Mouse (Mus musculus): Measurements from ENCODE around the gene Asmt. TPM values are rescaled to one million over a fixed set of nuclear protein-coding genes. Genes with fewer than 3 reads are reported as not detected.

The Asmt gene
- total RNA-seq (2012; rRNA removed): not detected in 2 replicates

DNA sequence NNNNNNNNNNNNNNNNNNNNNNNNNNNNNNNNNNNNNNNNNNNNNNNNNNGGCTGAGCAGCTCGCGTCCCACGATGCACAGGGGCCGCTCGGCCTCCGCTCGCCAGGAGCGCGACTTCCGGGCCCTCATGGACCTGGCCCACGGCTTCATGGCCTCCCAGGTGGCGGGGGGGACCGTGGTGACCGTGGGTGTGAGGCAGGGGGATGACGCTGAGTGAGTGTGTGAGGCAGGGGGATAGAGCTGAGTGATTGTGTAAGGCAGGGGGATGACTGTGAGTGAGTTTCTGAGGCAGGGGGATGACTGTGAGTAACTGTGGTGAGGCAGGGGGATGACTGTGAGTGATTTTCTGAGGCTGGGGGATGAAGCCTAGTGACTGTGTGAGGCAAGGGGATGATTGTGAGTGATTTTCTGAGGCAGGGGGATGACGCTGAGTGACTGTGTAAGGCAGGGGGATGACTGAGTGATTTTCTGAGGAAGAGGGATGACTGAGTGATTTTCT lies at the start of gene Asmt:
Asmt (plus strand) TSS at position 51 of the 499 bp plus-strand sequence.
- Histone ChIP-seq H3K9ac (ENCODE audit: insufficient read depth, low read depth, low read length, poor library complexity, severe bottlenecking) (no peak within 1 kb of the TSS), H3K9me3 (ENCODE audit: control insufficient read depth, insufficient read depth, low read depth, low read length) (peaks cover 16% of the 10 kb centered on the region), H3K36me3 (ENCODE audit: control insufficient read depth, insufficient read depth, low read length, poor library complexity, severe bottlenecking) (peaks cover 15% of the 10 kb centered on the region; the same call in 1 of the 2 replicates), H3K4me1 (ENCODE audit: control insufficient read depth in 2 of 2, insufficient read depth in 2 of 2, low read length in 2 of 2, poor library complexity in 1 of 2) (no peaks in the 10 kb centered on the region), H3K27ac (ENCODE audit: insufficient read depth, low read depth, low read length, poor library complexity, severe bottlenecking) (peak within 1 kb of the TSS; percentile 2; the same call in 1 of the 2 replicates), H3K4me3 (ENCODE audit: insufficient read depth in 1 of 2, low read depth in 1 of 2, low read length in 2 of 2, poor library complexity in 1 of 2, severe bottlenecking in 1 of 2) (no peak within 1 kb of the TSS)
- in situ Hi-C loops (cut with MboI; ENCODE audit: low sequenced_read_pairs in 2 of 2, unreplicated experiment in 2 of 2): no loop called here
- TF ChIP-seq CHD2 (IDR thresholded peaks at IDR 0.05; ENCODE audit: low read depth, low read length): no peak
- no peak for TF ChIP-seq HCFC1 (IDR thresholded peaks at IDR 0.05; ENCODE audit: borderline replicate concordance, insufficient read depth, low read length)
- TF ChIP-seq MAFK (IDR thresholded peaks at IDR 0.05; ENCODE audit: insufficient read depth, low read depth, low read length): no peak
- TF ChIP-seq ZC3H11A (IDR thresholded peaks at IDR 0.05; ENCODE audit: borderline replicate concordance, low read depth, low read length): no peak
- TF ChIP-seq ZNF384 (IDR thresholded peaks at IDR 0.05; ENCODE audit: low read depth, low read length): no peak
- DNase-seq (ENCODE audit: low read depth, low spot score): no peak

DNA sequence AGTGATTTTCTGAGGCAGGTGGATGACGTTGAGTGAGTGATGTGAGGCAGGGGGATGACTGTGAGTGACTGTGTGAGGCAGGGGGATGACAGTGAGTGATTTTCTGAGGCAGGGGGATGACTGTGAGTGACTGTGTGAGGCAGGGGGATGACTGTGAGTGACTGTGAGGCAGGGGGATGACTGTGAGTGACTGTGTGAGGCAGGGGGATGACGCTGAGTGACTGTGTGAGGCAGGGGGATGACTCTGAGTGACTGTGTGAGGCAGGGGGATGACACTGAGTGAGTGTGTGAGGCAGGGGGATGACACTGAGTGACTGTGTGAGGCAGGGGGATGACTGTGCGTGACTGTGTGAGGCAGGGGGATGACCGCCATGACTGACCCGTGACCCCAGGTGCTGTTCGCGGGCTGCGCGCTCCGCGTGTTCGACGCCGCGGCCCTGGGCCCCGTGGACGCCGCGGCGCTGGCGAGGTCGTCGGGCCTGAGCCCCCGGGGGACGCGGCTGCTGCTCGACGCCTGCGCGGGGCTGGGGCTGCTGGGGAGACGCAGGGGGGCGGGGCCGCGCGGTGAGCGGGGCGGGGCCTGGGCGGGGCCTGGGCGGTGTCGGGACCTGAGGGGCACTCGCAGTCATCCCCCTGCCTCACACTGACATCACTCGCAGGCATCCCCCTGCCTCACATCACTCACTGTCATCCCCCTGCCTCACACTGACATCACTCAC lies 948 bp downstream of the Asmt start:
- TF ChIP-seq MAFK (IDR thresholded peaks at IDR 0.05; ENCODE audit: insufficient read depth, low read depth, low read length) (no peak), CHD2 (IDR thresholded peaks at IDR 0.05; ENCODE audit: low read depth, low read length) (no peak), ZNF384 (IDR thresholded peaks at IDR 0.05; ENCODE audit: low read depth, low read length) (no peak), HCFC1 (IDR thresholded peaks at IDR 0.05; ENCODE audit: borderline replicate concordance, insufficient read depth, low read length) (no peak), ZC3H11A (IDR thresholded peaks at IDR 0.05; ENCODE audit: borderline replicate concordance, low read depth, low read length) (no peak)
- H3K9ac ChIP-seq (ENCODE audit: insufficient read depth, low read depth, low read length, poor library complexity, severe bottlenecking): no peak overlapping the region
- H3K4me1 ChIP-seq (ENCODE audit: control insufficient read depth in 2 of 2, insufficient read depth in 2 of 2, low read length in 2 of 2, poor library complexity in 1 of 2): no peaks in the 10 kb centered on the region
- no peak for DNase-seq (ENCODE audit: low read depth, low spot score)
- peaks cover 15% of the 10 kb centered on the region; the same call in 1 of the 2 replicates for H3K36me3 ChIP-seq (ENCODE audit: control insufficient read depth, insufficient read depth, low read length, poor library complexity, severe bottlenecking)
- peaks cover 16% of the 10 kb centered on the region for H3K9me3 ChIP-seq (ENCODE audit: control insufficient read depth, insufficient read depth, low read depth, low read length)
- in situ Hi-C loops (cut with MboI; ENCODE audit: low sequenced_read_pairs in 2 of 2, unreplicated experiment in 2 of 2): no loop called here
- no peak overlapping the region for H3K27ac ChIP-seq (ENCODE audit: insufficient read depth, low read depth, low read length, poor library complexity, severe bottlenecking)
- H3K4me3 ChIP-seq (ENCODE audit: insufficient read depth in 1 of 2, low read depth in 1 of 2, low read length in 2 of 2, poor library complexity in 1 of 2, severe bottlenecking in 1 of 2): no peak overlapping the region

GRCm38 (mm10) chrX:170674229-170674771 lies 1.9 kb downstream of the Asmt start:
- in situ Hi-C loops (cut with MboI; ENCODE audit: low sequenced_read_pairs in 2 of 2, unreplicated experiment in 2 of 2): no loop called here
- Histone ChIP-seq H3K36me3 (ENCODE audit: control insufficient read depth, insufficient read depth, low read length, poor library complexity, severe bottlenecking) (peaks cover 15% of the 10 kb centered on the region; the same call in 1 of the 2 replicates), H3K27ac (ENCODE audit: insufficient read depth, low read depth, low read length, poor library complexity, severe bottlenecking) (peak overlapping the region; percentile 63; the same call in 1 of the 2 replicates), H3K9ac (ENCODE audit: insufficient read depth, low read depth, low read length, poor library complexity, severe bottlenecking) (no peak overlapping the region), H3K4me1 (ENCODE audit: control insufficient read depth in 2 of 2, insufficient read depth in 2 of 2, low read length in 2 of 2, poor library complexity in 1 of 2) (no peaks in the 10 kb centered on the region), H3K9me3 (ENCODE audit: control insufficient read depth, insufficient read depth, low read depth, low read length) (peaks cover 16% of the 10 kb centered on the region), H3K4me3 (ENCODE audit: insufficient read depth in 1 of 2, low read depth in 1 of 2, low read length in 2 of 2, poor library complexity in 1 of 2, severe bottlenecking in 1 of 2) (no peak overlapping the region)
- TF ChIP-seq MAFK (IDR thresholded peaks at IDR 0.05; ENCODE audit: insufficient read depth, low read depth, low read length) (no peak), HCFC1 (IDR thresholded peaks at IDR 0.05; ENCODE audit: borderline replicate concordance, insufficient read depth, low read length) (no peak), ZC3H11A (IDR thresholded peaks at IDR 0.05; ENCODE audit: borderline replicate concordance, low read depth, low read length) (no peak), CHD2 (IDR thresholded peaks at IDR 0.05; ENCODE audit: low read depth, low read length) (no peak), ZNF384 (IDR thresholded peaks at IDR 0.05; ENCODE audit: low read depth, low read length) (no peak)
- DNase-seq (ENCODE audit: low read depth, low spot score): no peak

- Histone ChIP-seq H3K27ac (ENCODE audit: insufficient read depth, low read depth, low read length, poor library complexity, severe bottlenecking) (peak overlapping the region; percentile 26; the same call in 1 of the 2 replicates), H3K36me3 (ENCODE audit: control insufficient read depth, insufficient read depth, low read length, poor library complexity, severe bottlenecking) (peaks cover 15% of the 10 kb centered on the region; the same call in 1 of the 2 replicates), H3K4me1 (ENCODE audit: control insufficient read depth in 2 of 2, insufficient read depth in 2 of 2, low read length in 2 of 2, poor library complexity in 1 of 2) (no peaks in the 10 kb centered on the region), H3K4me3 (ENCODE audit: insufficient read depth in 1 of 2, low read depth in 1 of 2, low read length in 2 of 2, poor library complexity in 1 of 2, severe bottlenecking in 1 of 2) (no peak overlapping the region), H3K9me3 (ENCODE audit: control insufficient read depth, insufficient read depth, low read depth, low read length) (peaks cover 16% of the 10 kb centered on the region), H3K9ac (ENCODE audit: insufficient read depth, low read depth, low read length, poor library complexity, severe bottlenecking) (no peak overlapping the region)
- in situ Hi-C loops (cut with MboI; ENCODE audit: low sequenced_read_pairs in 2 of 2, unreplicated experiment in 2 of 2): no loop called here
- DNase-seq (ENCODE audit: low read depth, low spot score): no peak
- TF ChIP-seq MAFK (IDR thresholded peaks at IDR 0.05; ENCODE audit: insufficient read depth, low read depth, low read length): no peak
- no peak for TF ChIP-seq HCFC1 (IDR thresholded peaks at IDR 0.05; ENCODE audit: borderline replicate concordance, insufficient read depth, low read length)
- no peak for TF ChIP-seq ZC3H11A (IDR thresholded peaks at IDR 0.05; ENCODE audit: borderline replicate concordance, low read depth, low read length)
- no peak for TF ChIP-seq CHD2 (IDR thresholded peaks at IDR 0.05; ENCODE audit: low read depth, low read length)
- no peak for TF ChIP-seq ZNF384 (IDR thresholded peaks at IDR 0.05; ENCODE audit: low read depth, low read length)
Measured at GRCm38 (mm10) chrX:170674885-170675876, 2.7 kb downstream of the Asmt start.
